Mouse (Mus musculus) limb, embryonic 14.5 days (tissue): Measurements from ENCODE around the gene Foxn3. TPM values are rescaled to one million over a fixed set of nuclear protein-coding genes. Genes with fewer than 3 reads are reported as not detected.

Experiments
- ATAC-seq: fragments of 200-750 bp; cut with Nextera tagmentation; 2 replicates; pipeline ENCODE4 v1.8.0; 2017; ENCODE audit warnings: low read depth, moderate number of reproducible peaks, moderate TSS enrichment; ENCODE audit not compliant: low FRiP score
- DNase-seq: peaks from one replicate; pipeline ENCODE4 v3.0.0-alpha.2; 2015; ENCODE audit warnings: low spot score
- H3K27ac ChIP-seq: fragments of 300-500 bp; sonication (generic); replicated peaks from 2 replicates; pipeline ENCODE4 v1.5.1; 2014; ENCODE audit warnings: low read depth, mild to moderate bottlenecking, low read length, moderate library complexity, mixed read lengths
- H3K27me3 ChIP-seq: fragments of 300-500 bp; sonication (generic); 2 replicates; pipeline ENCODE4 v1.6.1; 2014; ENCODE audit warnings: low read length, mixed read lengths; ENCODE audit not compliant: control insufficient read depth, insufficient read depth
- H3K36me3 ChIP-seq: fragments of 300-500 bp; sonication (generic); 2 replicates; pipeline ENCODE4 v1.6.1; 2014; ENCODE audit warnings: mild to moderate bottlenecking, low read length, moderate library complexity, mixed read lengths; ENCODE audit not compliant: control insufficient read depth, insufficient read depth
- H3K4me1 ChIP-seq: fragments of 300-500 bp; sonication (generic); 2 replicates; pipeline ENCODE4 v1.6.1; 2014; ENCODE audit warnings: antibody characterized with exemption, low read length, mixed read lengths; ENCODE audit not compliant: control insufficient read depth, insufficient read depth
- H3K4me2 ChIP-seq: fragments of 300-500 bp; sonication (generic); replicated peaks from 2 replicates; pipeline ENCODE4 v1.6.1; 2014; ENCODE audit warnings: low read depth, mild to moderate bottlenecking, low read length, moderate library complexity; ENCODE audit not compliant: severe bottlenecking
- H3K4me3 ChIP-seq: fragments of 300-500 bp; sonication (generic); replicated peaks from 2 replicates; pipeline ENCODE4 v1.5.1; 2014; ENCODE audit warnings: low read length
- H3K9ac ChIP-seq: fragments of 300-500 bp; sonication (generic); 2 replicates; pipeline ENCODE4 v1.6.1; 2014; ENCODE audit warnings: mild to moderate bottlenecking, low read depth, low read length, moderate library complexity; ENCODE audit not compliant: severe bottlenecking
- H3K9me3 ChIP-seq: fragments of 300-500 bp; sonication (generic); 2 replicates; pipeline ENCODE4 v1.6.1; 2016; ENCODE audit warnings: low read length; ENCODE audit not compliant: control insufficient read depth
- POLR2A ChIP-seq: fragments of 200-500 bp; IDR thresholded peaks from 2 replicates; pipeline ENCODE4 v1.8.0; 2012; ENCODE audit warnings: inconsistent platforms, mild to moderate bottlenecking, moderate library complexity, borderline replicate concordance; ENCODE audit not compliant: insufficient read depth, insufficient read length; ENCODE audit errors: extremely low read depth
- WGBS: fragments of 180-500 bp; shearing (Covaris S2); extraction: QIAGEN DNeasy Blood & Tissue Kit; methylation state at CpG from one replicate; pipeline ENCODE4 v1.1.7; 2014; 5-methylcytosine and 5-hydroxymethylcytosine counted together
- polyA plus RNA-seq, 2 experiments: library from polyadenylated mRNA; depleted of rRNA in 1 of 2; stranded (reverse) in 1 of 2; unstranded in 1 of 2; fragments of >200 nt; fragmentation: Nextera tagmentation in 1 of 2; extraction: Ambion mirVana in 1 of 2; gene quantifications; 2 replicates each; pipeline versions ENCODE4 v1.2.1 to v1.2.3; 2012 to 2014

Foxn3 gene
- polyA plus RNA-seq, 2 experiments, result 27.6 to 118 TPM

- DNase-seq (no peak), ATAC-seq (no peak)
- Histone ChIP-seq H3K4me1 (peaks cover 22% of the 10 kb centered on the region; the same call in 1 of the 2 replicates), H3K4me2 (no peak overlapping the region), H3K9ac (no peak overlapping the region), H3K27me3 (no peaks in the 10 kb centered on the region), H3K4me3 (no peak overlapping the region), H3K27ac (no peak overlapping the region), H3K36me3 (no peaks in the 10 kb centered on the region), H3K9me3 (no peaks in the 10 kb centered on the region)
- WGBS, result 72% methylated on average over 17 of the region's 17 CpGs
- TF ChIP-seq POLR2A, result no peak
These were observed 333.2 kb downstream of the Foxn3 start for GRCm38 (mm10) chr12:99229973-99230782.

- Histone ChIP-seq H3K4me3 (no peak overlapping the region), H3K27ac (no peak overlapping the region), H3K4me1 (peaks cover 17% of the 10 kb centered on the region), H3K36me3 (no peaks in the 10 kb centered on the region), H3K9me3 (no peaks in the 10 kb centered on the region), H3K4me2 (no peak overlapping the region), H3K27me3 (no peaks in the 10 kb centered on the region), H3K9ac (no peak overlapping the region)
- ATAC-seq (no peak), DNase-seq (no peak)
- WGBS, result 88% methylated on average over 6 of the region's 6 CpGs
- TF ChIP-seq POLR2A, result no peak
These were observed 335.9 kb downstream of the Foxn3 start for GRCm38 (mm10) chr12:99227313-99227952.

GRCm38 (mm10) chr12:99224863-99225603 is 338.3 kb downstream of the Foxn3 start:
- ATAC-seq, result no peak
- no peak overlapping the region for H3K4me2 ChIP-seq
- no peak for DNase-seq
- no peaks in the 10 kb centered on the region for H3K27me3 ChIP-seq
- no peak for TF ChIP-seq POLR2A
- no peaks in the 10 kb centered on the region for H3K36me3 ChIP-seq
- H3K4me3 ChIP-seq, result no peak overlapping the region
- H3K27ac ChIP-seq, result no peak overlapping the region
- no peaks in the 10 kb centered on the region for H3K9me3 ChIP-seq
- peaks cover 10% of the 10 kb centered on the region for H3K4me1 ChIP-seq
- WGBS, result 52% methylated on average over 13 of the region's 13 CpGs
- H3K9ac ChIP-seq, result no peak overlapping the region

- no peak overlapping the region for H3K4me2 ChIP-seq
- DNase-seq (no peak), ATAC-seq (no peak)
- H3K27ac ChIP-seq, result no peak overlapping the region
- H3K36me3 ChIP-seq, result 0 out of 2 replicates have a peak, but pooled peaks cover 11% of the 10 kb centered on the region
- TF ChIP-seq POLR2A, result no peak
- 60% methylated on average over 15 of the region's 15 CpGs for WGBS
- H3K27me3 ChIP-seq, result no peaks in the 10 kb centered on the region
- H3K4me1 ChIP-seq, result peaks cover 14% of the 10 kb centered on the region
- H3K9ac ChIP-seq, result no peak overlapping the region
- no peak overlapping the region for H3K4me3 ChIP-seq
- no peaks in the 10 kb centered on the region for H3K9me3 ChIP-seq
These were observed 342.1 kb downstream of the Foxn3 start for GRCm38 (mm10) chr12:99221087-99221846.
